Mouse (Mus musculus) urinary bladder, postnatal 10 days (tissue): ENCODE results near the gene Sh3rf3.

Experiments used
- DNase-seq: peaks from one replicate; pipeline ENCODE4 v3.0.0; 2022; ENCODE audit warnings: low spot score

Gene Sh3rf3

GRCm38 (mm10) chr10:58921643-58922188, 108.6 kb downstream of the Sh3rf3 start:
- no peak for DNase-seq

GRCm38 (mm10) chr10:58922216-58922829, 109.2 kb downstream of the Sh3rf3 start:
- no peak for DNase-seq

GRCm38 (mm10) chr10:58922993-58923392, 109.8 kb downstream of the Sh3rf3 start:
- DNase-seq = no peak

GRCm38 (mm10) chr10:58926578-58926977, 113.4 kb downstream of the Sh3rf3 start:
- no peak for DNase-seq

- no peak for DNase-seq
These were observed 115.8 kb downstream of the Sh3rf3 start for GRCm38 (mm10) chr10:58928952-58929442.

GRCm38 (mm10) chr10:58932151-58932773, 119.1 kb downstream of the Sh3rf3 start:
- no peak for DNase-seq

- DNase-seq = no peak
These were observed 122.4 kb downstream of the Sh3rf3 start for GRCm38 (mm10) chr10:58935606-58936005.

- no peak for DNase-seq
These were observed 123.3 kb downstream of the Sh3rf3 start for GRCm38 (mm10) chr10:58936441-58936860.

- no peak for DNase-seq
These were observed 124.4 kb downstream of the Sh3rf3 start for GRCm38 (mm10) chr10:58937521-58937920.

GRCm38 (mm10) chr10:58942819-58943218, 129.7 kb downstream of the Sh3rf3 start:
- no peak for DNase-seq

- no peak for DNase-seq
These were observed 130.7 kb downstream of the Sh3rf3 start for GRCm38 (mm10) chr10:58943661-58944400.

- DNase-seq = no peak
These were observed 131.8 kb downstream of the Sh3rf3 start for GRCm38 (mm10) chr10:58944930-58945329.

GRCm38 (mm10) chr10:58949770-58950638, 136.8 kb downstream of the Sh3rf3 start:
- no peak for DNase-seq

GRCm38 (mm10) chr10:58960193-58960592, 147.0 kb downstream of the Sh3rf3 start:
- DNase-seq = no peak

- no peak for DNase-seq
These were observed 155.1 kb downstream of the Sh3rf3 start for GRCm38 (mm10) chr10:58968236-58968635.

GRCm38 (mm10) chr10:58969351-58969750, 156.2 kb downstream of the Sh3rf3 start:
- no peak for DNase-seq

- no peak for DNase-seq
These were observed 159.0 kb downstream of the Sh3rf3 start for GRCm38 (mm10) chr10:58972115-58972514.

GRCm38 (mm10) chr10:58974138-58974537, 161.0 kb downstream of the Sh3rf3 start:
- no peak for DNase-seq

- DNase-seq = no peak
These were observed 166.3 kb downstream of the Sh3rf3 start for GRCm38 (mm10) chr10:58979320-58979959.

- DNase-seq = no peak
These were observed 168.6 kb downstream of the Sh3rf3 start for GRCm38 (mm10) chr10:58981674-58982329.
